Mouse (Mus musculus) erythroid progenitor cell, adult 5-6 weeks (primary cell): Measurements from ENCODE around the gene Crxos. TPM values are rescaled to one million over a fixed set of nuclear protein-coding genes. Genes with fewer than 3 reads are reported as not detected.

Experiments used
- ATAC-seq: replicated peaks from 2 replicates; pipeline ENCODE4 v1.8.0; 2016; ENCODE audit warnings: moderate number of reproducible peaks, mild to moderate bottlenecking, moderate TSS enrichment, inconsistent platforms; ENCODE audit not compliant: poor library complexity, low FRiP score, severe bottlenecking
- total RNA-seq, 2 experiments: library from RNA; stranded (forward) in 1 of 2; stranded (reverse) in 1 of 2; fragments of 150-400 nt in 1 of 2; fragments of 186-747, 209-891 nt in 1 of 2; gene quantifications; 2 replicates each; pipeline versions ENCODE4 v1.2.3 to v1.2.4; 2015 to 2017; ENCODE audit warnings: low replicate concordance in 2 of 2

Crxos gene
- total RNA-seq, 2 experiments from 2014 or later, result not detected

GRCm38 (mm10) chr7:15919947-15920346 is 37.5 kb downstream of the Crxos start:
- ATAC-seq, result no peak

GRCm38 (mm10) chr7:15920645-15921190 is 38.3 kb downstream of the Crxos start:
- ATAC-seq, result no peak

- peak; percentile 28 for ATAC-seq
Observed at GRCm38 (mm10) chr7:15921796-15922195, 39.4 kb downstream of the Crxos start.

GRCm38 (mm10) chr7:15922220-15922773 is 39.9 kb downstream of the Crxos start, which contains the start of gene Selenow:
Gene Selenow (minus strand): TSS chr7:15922402.
- peak; percentile 98 for ATAC-seq

- ATAC-seq, result peak; percentile 91
Observed at GRCm38 (mm10) chr7:15929910-15930309, 47.5 kb downstream of the Crxos start.

GRCm38 (mm10) chr7:15930543-15930942 is 48.1 kb downstream of the Crxos start:
- no peak for ATAC-seq

GRCm38 (mm10) chr7:15931635-15932034 is 49.2 kb downstream of the Crxos start:
- no peak for ATAC-seq

- no peak for ATAC-seq
Observed at GRCm38 (mm10) chr7:15933437-15934359, 51.3 kb downstream of the Crxos start.

GRCm38 (mm10) chr7:15937491-15937890 is 55.1 kb downstream of the Crxos start:
- ATAC-seq, result no peak

GRCm38 (mm10) chr7:15938621-15939020 is 56.2 kb downstream of the Crxos start:
- no peak for ATAC-seq

- no peak for ATAC-seq
Observed at GRCm38 (mm10) chr7:15944311-15944710, 61.9 kb downstream of the Crxos start.

- ATAC-seq, result no peak
Observed at GRCm38 (mm10) chr7:15945211-15945610, 62.8 kb downstream of the Crxos start.

- peak; percentile 87 for ATAC-seq
Observed at GRCm38 (mm10) chr7:15945721-15946536, 63.5 kb downstream of the Crxos start, which contains the start of gene Nop53. Gene Nop53 (minus strand): TSS chr7:15946074.

- no peak for ATAC-seq
Observed at GRCm38 (mm10) chr7:15947653-15948260, 65.3 kb downstream of the Crxos start.

- ATAC-seq, result peak; percentile 76
Observed at GRCm38 (mm10) chr7:15948381-15948941, 66.0 kb downstream of the Crxos start.

GRCm38 (mm10) chr7:15949216-15949790 is 66.9 kb downstream of the Crxos start:
- no peak for ATAC-seq

GRCm38 (mm10) chr7:15950008-15950407 is 67.6 kb downstream of the Crxos start:
- ATAC-seq, result no peak

- peak; percentile 78 for ATAC-seq
Observed at GRCm38 (mm10) chr7:15952416-15952815, 70.0 kb downstream of the Crxos start.
